Mouse (Mus musculus) forebrain, embryonic 11.5 days (tissue): Measurements from ENCODE around the gene Mia3. TPM values are rescaled to one million over a fixed set of nuclear protein-coding genes. Genes with fewer than 3 reads are reported as not detected.
"Not testable (repeated sequence)": the region's sequence is repeated elsewhere in the genome, so short reads cannot be mapped to it uniquely, and the experiment has no call there.

Source experiments
- ATAC-seq: fragments of 200-750 bp; cut with Nextera tagmentation; replicated peaks from 2 replicates; pipeline ENCODE4 v1.8.0; 2017; ENCODE audit warnings: moderate TSS enrichment; ENCODE audit not compliant: low FRiP score
- DNase-seq: peaks from one replicate; pipeline ENCODE4 v3.0.0-alpha.2; 2017; ENCODE audit warnings: low spot score
- H3K27ac ChIP-seq: fragments of 300-500 bp; sonication (generic); 2 replicates; pipeline ENCODE4 v1.5.1; 2014; ENCODE audit warnings: low read depth, low read length
- H3K27me3 ChIP-seq: fragments of 300-500 bp; sonication (generic); 2 replicates; pipeline ENCODE4 v1.6.1; 2014; ENCODE audit warnings: mild to moderate bottlenecking, low read length, mixed read lengths; ENCODE audit not compliant: control insufficient read depth, insufficient read depth
- H3K36me3 ChIP-seq: fragments of 300-500 bp; sonication (generic); 2 replicates; pipeline ENCODE4 v1.6.1; 2014; ENCODE audit warnings: mild to moderate bottlenecking, low read length, moderate library complexity, mixed read lengths; ENCODE audit not compliant: control insufficient read depth, insufficient read depth
- H3K4me1 ChIP-seq: fragments of 300-500 bp; sonication (generic); replicated peaks from 2 replicates; pipeline ENCODE4 v1.6.1; 2014; ENCODE audit warnings: low read length, mixed read lengths; ENCODE audit not compliant: control insufficient read depth, insufficient read depth
- H3K4me2 ChIP-seq: fragments of 300-500 bp; sonication (generic); 2 replicates; pipeline ENCODE4 v1.6.1; 2014; ENCODE audit warnings: low read depth, mild to moderate bottlenecking, low read length, moderate library complexity, mixed read lengths; ENCODE audit not compliant: severe bottlenecking
- H3K4me3 ChIP-seq: fragments of 300-500 bp; sonication (generic); 2 replicates; pipeline ENCODE4 v1.5.1; 2014; ENCODE audit warnings: low read depth, low read length
- H3K9ac ChIP-seq: fragments of 300-500 bp; sonication (generic); 2 replicates; pipeline ENCODE4 v1.6.1; 2014; ENCODE audit warnings: low read length
- H3K9me3 ChIP-seq: fragments of 300-500 bp; sonication (generic); 2 replicates; pipeline ENCODE4 v1.6.1; 2016; ENCODE audit warnings: low read length, mixed read lengths; ENCODE audit not compliant: control insufficient read depth
- WGBS: fragments of 180-500 bp; shearing (Covaris S2); extraction: QIAGEN DNeasy Blood & Tissue Kit; methylation state at CpG from one replicate; pipeline ENCODE4 v1.1.7; 2014; 5-methylcytosine and 5-hydroxymethylcytosine counted together
- polyA plus RNA-seq: library from polyadenylated mRNA; unstranded; fragments of >200 nt; fragmentation: Nextera tagmentation; extraction: Ambion mirVana; gene quantifications from 2 replicates; pipeline ENCODE4 v1.2.1, GENCODE M21; 2014

Mia3 gene
- polyA plus RNA-seq, result 110 and 117 TPM in 2 replicates

DNA sequence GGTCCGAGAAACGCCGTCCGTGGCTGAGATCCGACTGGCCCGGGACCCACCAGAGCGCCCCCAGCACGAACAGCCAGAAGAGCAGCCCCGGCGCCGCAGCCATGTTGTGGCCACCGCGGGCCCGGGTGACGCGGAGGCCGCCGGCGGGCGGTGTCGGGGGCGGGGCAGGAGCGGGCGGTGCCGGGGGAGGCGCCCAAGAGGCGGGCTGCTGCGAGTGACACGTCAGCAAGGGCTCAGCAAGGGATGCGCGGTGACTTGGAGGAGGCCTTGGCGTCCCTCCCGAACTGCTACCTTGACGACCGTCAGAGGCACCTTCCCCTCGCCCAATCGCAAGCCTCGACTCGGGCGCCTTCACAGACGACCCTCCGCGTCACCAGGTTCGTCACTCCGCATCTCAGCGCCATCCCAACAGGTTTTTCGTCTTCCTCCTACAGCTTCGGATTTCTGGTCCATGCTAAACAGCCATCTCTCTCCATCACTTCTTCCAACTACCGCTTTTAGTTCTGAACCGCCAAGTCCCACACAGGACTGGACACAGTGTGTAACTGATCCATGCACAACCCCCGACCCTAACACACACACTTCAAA lies at the start of gene Mia3:
Gene Mia3 (minus strand): TSS at position 127 of the 588 bp plus-strand sequence.
- WGBS, result 0% methylated on average over 51 of the region's 51 CpGs
- peak within 1 kb of the TSS; percentile 84 for H3K4me2 ChIP-seq
- H3K27me3 ChIP-seq, result no peaks in the 10 kb centered on the region
- H3K36me3 ChIP-seq, result no peaks in the 10 kb centered on the region; the same call in 1 of the 2 replicates
- H3K9ac ChIP-seq, result peak within 1 kb of the TSS; percentile 87
- H3K4me3 ChIP-seq, result peak within 1 kb of the TSS; percentile 92
- DNase-seq (peak; percentile 97), ATAC-seq (peak; percentile 99)
- H3K27ac ChIP-seq, result no peak within 1 kb of the TSS; the same call in 1 of the 2 replicates
- no peaks in the 10 kb centered on the region; the same call in 1 of the 2 replicates for H3K9me3 ChIP-seq
- peaks cover 9% of the 10 kb centered on the region; the same call in 1 of the 2 replicates for H3K4me1 ChIP-seq

DNA sequence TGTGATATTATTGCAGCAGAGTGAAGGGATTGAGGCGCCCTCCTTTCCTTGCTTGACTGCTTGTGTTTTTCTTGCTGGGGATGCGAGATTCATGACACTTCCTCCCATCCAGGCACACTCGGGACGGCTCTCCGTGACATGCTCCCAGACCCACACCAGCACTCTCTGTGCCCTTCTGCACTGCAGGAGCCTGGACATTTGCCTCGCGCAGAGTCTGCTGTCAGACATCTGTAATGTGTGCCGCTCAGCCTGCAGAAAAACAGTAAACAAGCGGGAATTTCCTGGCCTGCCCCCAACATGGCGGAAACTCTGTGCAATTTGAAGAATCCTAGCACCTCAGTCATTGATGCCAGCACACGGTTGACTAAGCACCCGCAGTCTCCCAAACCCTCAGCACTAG lies 48.5 kb upstream of the Mia3 start, which contains the start of gene Hhipl2:
Gene Hhipl2 (plus strand): TSS at position 343 of the 400 bp plus-strand sequence.
- DNase-seq, result no peak
- no peak within 1 kb of the TSS for H3K27ac ChIP-seq

GRCm38 (mm10) chr1:183414081-183414727 lies 44.9 kb upstream of the Mia3 start:
- Histone ChIP-seq H3K9ac (no peak overlapping the region), H3K4me2 (no peak overlapping the region), H3K4me1 (no peaks in the 10 kb centered on the region), H3K27me3 (no peaks in the 10 kb centered on the region), H3K36me3 (peaks cover 2% of the 10 kb centered on the region; the same call in 1 of the 2 replicates), H3K27ac (no peak overlapping the region), H3K4me3 (no peak overlapping the region), H3K9me3 (no peaks in the 10 kb centered on the region; the same call in 1 of the 2 replicates)
- ATAC-seq (no peak), DNase-seq (no peak)
- WGBS, result 90% methylated on average over 15 of the region's 15 CpGs

More for the DNA sequence above, 48.5 kb upstream of the Mia3 start, which contains the start of gene Hhipl2:
- Histone ChIP-seq H3K9ac (no peak within 1 kb of the TSS), H3K36me3 (no peaks in the 10 kb centered on the region), H3K27me3 (no peaks in the 10 kb centered on the region), H3K4me1 (no peaks in the 10 kb centered on the region), H3K4me3 (no peak within 1 kb of the TSS), H3K9me3 (no peaks in the 10 kb centered on the region; the same call in 1 of the 2 replicates), H3K4me2 (no peak within 1 kb of the TSS)
- ATAC-seq, result no peak
- WGBS, result 83% methylated on average over 12 of the region's 12 CpGs

DNA sequence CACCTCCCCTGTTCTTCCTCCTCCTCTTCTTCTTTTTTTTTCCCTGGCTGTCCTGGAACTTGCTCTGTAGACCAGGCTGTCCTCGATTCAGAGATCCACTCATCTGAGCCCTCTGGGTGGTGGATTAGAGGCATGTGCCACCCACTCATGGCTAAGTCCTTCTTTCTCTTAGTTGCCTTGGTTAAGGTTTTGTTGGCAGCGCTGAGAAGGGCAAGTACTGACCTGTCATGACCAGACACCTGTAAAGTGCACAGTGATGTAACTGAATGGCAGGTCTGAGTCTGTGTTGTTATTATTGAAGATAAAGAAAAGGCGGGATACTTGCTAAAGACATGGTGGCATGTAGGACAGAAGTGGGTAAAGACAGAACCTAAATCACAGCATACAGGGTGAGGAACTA lies 34.0 kb upstream of the Mia3 start:
- no peak overlapping the region for H3K27ac ChIP-seq
- H3K36me3 ChIP-seq, result peaks cover 11% of the 10 kb centered on the region; the same call in 1 of the 2 replicates
- H3K27me3 ChIP-seq, result no peaks in the 10 kb centered on the region
- ATAC-seq (no peak), DNase-seq (no peak)
- no peaks in the 10 kb centered on the region for H3K9me3 ChIP-seq
- no peak overlapping the region for H3K4me3 ChIP-seq
- H3K9ac ChIP-seq, result no peak overlapping the region
- H3K4me2 ChIP-seq, result no peak overlapping the region
- WGBS, result 88% methylated on average over 3 of the region's 3 CpGs
- no peaks in the 10 kb centered on the region for H3K4me1 ChIP-seq

- H3K4me2 ChIP-seq, result peak within 1 kb of the TSS; percentile 81
- peak within 1 kb of the TSS; percentile 68 for H3K4me3 ChIP-seq
- H3K9ac ChIP-seq, result peak within 1 kb of the TSS; percentile 54
- H3K36me3 ChIP-seq, result no peaks in the 10 kb centered on the region
- WGBS, result 6% methylated on average over 44 of the region's 44 CpGs
- H3K27ac ChIP-seq, result no peak within 1 kb of the TSS
- no peaks in the 10 kb centered on the region for H3K9me3 ChIP-seq
- no peaks in the 10 kb centered on the region; the same call in 1 of the 2 replicates for H3K27me3 ChIP-seq
- ATAC-seq, result peak; percentile 100
- DNase-seq, result peak; percentile 96
- peaks cover 3% of the 10 kb centered on the region; the same call in 1 of the 2 replicates for H3K4me1 ChIP-seq
These were observed 19.4 kb upstream of the Mia3 start, which contains the start of gene Taf1a for GRCm38 (mm10) chr1:183388426-183389406. TSS of gene Taf1a (plus strand) at chr1:183388981.

- not testable (repeated sequence) for H3K4me3 ChIP-seq, H3K9me3 ChIP-seq, H3K27me3 ChIP-seq, H3K27ac ChIP-seq, H3K4me2 ChIP-seq, H3K36me3 ChIP-seq, H3K9ac ChIP-seq, DNase-seq, ATAC-seq, H3K4me1 ChIP-seq
- WGBS, result 96% methylated on average over 3 of the region's 3 CpGs
These were observed 18.1 kb upstream of the Mia3 start for GRCm38 (mm10) chr1:183387421-183387820.

GRCm38 (mm10) chr1:183382621-183383020 lies 13.3 kb upstream of the Mia3 start:
- Histone ChIP-seq H3K4me3 (no peak overlapping the region), H3K4me2 (no peak overlapping the region), H3K27me3 (no peaks in the 10 kb centered on the region; the same call in 1 of the 2 replicates), H3K9me3 (no peaks in the 10 kb centered on the region), H3K27ac (no peak overlapping the region), H3K9ac (no peak overlapping the region), H3K36me3 (no peaks in the 10 kb centered on the region), H3K4me1 (no peaks in the 10 kb centered on the region)
- DNase-seq (no peak), ATAC-seq (no peak)
- 88% methylated on average over 2 of the region's 2 CpGs for WGBS

DNA sequence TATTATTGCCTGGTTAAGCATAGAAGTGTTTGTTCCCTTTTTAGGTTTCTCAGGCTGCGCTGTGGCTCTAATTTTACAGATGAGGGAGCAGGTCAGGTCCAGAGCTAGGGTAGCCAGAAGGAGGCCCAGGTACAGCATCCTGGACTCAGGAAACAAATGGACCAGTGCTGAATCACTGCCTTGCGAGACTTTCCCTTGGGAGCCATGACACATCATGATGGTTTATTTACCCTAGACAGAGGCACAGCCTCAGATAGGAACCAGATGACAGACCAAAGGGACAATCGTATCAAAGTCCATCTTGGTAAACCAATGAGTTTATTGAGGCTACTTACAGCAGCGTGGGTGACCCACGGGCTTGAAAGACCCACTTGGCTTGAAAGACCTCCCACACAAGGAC lies 12.5 kb upstream of the Mia3 start:
- H3K36me3 ChIP-seq, result no peaks in the 10 kb centered on the region
- 87% methylated on average over 5 of the region's 5 CpGs for WGBS
- no peaks in the 10 kb centered on the region for H3K9me3 ChIP-seq

More for the DNA sequence above, 12.5 kb upstream of the Mia3 start:
- H3K4me1 ChIP-seq, result no peaks in the 10 kb centered on the region
- H3K4me2 ChIP-seq, result no peak overlapping the region
- no peak overlapping the region for H3K27ac ChIP-seq
- no peak for DNase-seq
- H3K9ac ChIP-seq, result no peak overlapping the region
- ATAC-seq, result no peak
- H3K4me3 ChIP-seq, result no peak overlapping the region
- H3K27me3 ChIP-seq, result no peaks in the 10 kb centered on the region; the same call in 1 of the 2 replicates
